Mouse (Mus musculus): ENCODE measurements around the gene Irf2. TPM values are rescaled to one million over a fixed set of nuclear protein-coding genes. Genes with fewer than 3 reads are reported as not detected.

Irf2 gene
- polyA plus RNA-seq, 1 experiment from 2014 or later = 30.6 TPM

- 90% methylated on average over 7 of the region's 7 CpGs for WGBS
- no peak overlapping the region for H3K4me2 ChIP-seq (ENCODE audit: low read length)
- H3K4me3 ChIP-seq (replicated peaks; ENCODE audit: low read depth, low read length) = no peak overlapping the region
Measured at GRCm38 (mm10) chr8:46758131-46758530, 18.6 kb downstream of the Irf2 start.

GRCm38 (mm10) chr8:46758676-46759075, 19.1 kb downstream of the Irf2 start:
- Histone ChIP-seq H3K4me2 (ENCODE audit: low read length) (no peak overlapping the region), H3K36me3 (ENCODE audit: insufficient read depth, low read length) (no peaks in the 10 kb centered on the region), H3K4me3 (replicated peaks; ENCODE audit: low read depth, low read length) (no peak overlapping the region), H3K27ac (no peak overlapping the region), H3K9ac (ENCODE audit: low read depth, low read length) (no peak overlapping the region), H3K9me3 (replicated peaks; ENCODE audit: low read length) (no peaks in the 10 kb centered on the region), H3K4me1 (replicated peaks; ENCODE audit: insufficient read depth, low read length) (0 out of 2 replicates have a peak, but pooled peaks cover 8% of the 10 kb centered on the region), H3K27me3 (ENCODE audit: insufficient read depth, low read length) (no peaks in the 10 kb centered on the region)
- no peak for TF ChIP-seq CTCF (IDR thresholded peaks at IDR 0.05; ENCODE audit: low read depth)
- WGBS = 62% methylated on average over 2 of the region's 2 CpGs
- no peak for ATAC-seq (replicated peaks; ENCODE audit: low FRiP score, low read depth)
- DNase-seq (ENCODE audit: low spot score) = no peak

More at GRCm38 (mm10) chr8:46758131-46758530, 18.6 kb downstream of the Irf2 start:
- ATAC-seq (replicated peaks; ENCODE audit: low FRiP score, low read depth) = no peak
- Histone ChIP-seq H3K4me1 (replicated peaks; ENCODE audit: insufficient read depth, low read length) (0 out of 2 replicates have a peak, but pooled peaks cover 8% of the 10 kb centered on the region), H3K36me3 (ENCODE audit: insufficient read depth, low read length) (no peaks in the 10 kb centered on the region), H3K9ac (ENCODE audit: low read depth, low read length) (no peak overlapping the region), H3K27me3 (ENCODE audit: insufficient read depth, low read length) (no peaks in the 10 kb centered on the region), H3K9me3 (replicated peaks; ENCODE audit: low read length) (no peaks in the 10 kb centered on the region), H3K27ac (no peak overlapping the region)
- TF ChIP-seq CTCF (IDR thresholded peaks at IDR 0.05; ENCODE audit: low read depth) = no peak
- no peak for DNase-seq (ENCODE audit: low spot score)

DNA sequence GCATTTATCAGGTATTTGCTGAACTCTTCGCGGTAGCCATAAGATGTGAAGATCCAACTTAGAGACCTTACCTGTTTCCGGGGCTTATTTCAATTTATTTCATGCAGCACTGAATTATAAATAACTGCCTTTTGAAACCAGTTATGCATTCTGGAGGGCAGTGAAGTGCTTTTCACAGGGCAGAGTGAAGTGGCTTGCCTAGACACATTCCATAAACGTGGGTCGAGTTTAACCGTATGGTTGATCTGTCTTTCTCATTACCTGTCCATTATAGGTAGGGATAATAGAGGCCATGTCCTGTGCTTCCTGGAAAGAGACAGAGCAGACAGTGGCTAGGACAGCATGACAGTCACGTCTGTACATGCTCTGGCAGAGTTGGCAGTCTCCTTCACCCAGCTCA, 20.0 kb downstream of the Irf2 start:
- ATAC-seq (replicated peaks; ENCODE audit: low FRiP score, low read depth) = no peak
- Histone ChIP-seq H3K4me1 (replicated peaks; ENCODE audit: insufficient read depth, low read length) (0 out of 2 replicates have a peak, but pooled peaks cover 8% of the 10 kb centered on the region), H3K36me3 (ENCODE audit: insufficient read depth, low read length) (no peaks in the 10 kb centered on the region), H3K4me2 (ENCODE audit: low read length) (no peak overlapping the region), H3K9me3 (replicated peaks; ENCODE audit: low read length) (no peaks in the 10 kb centered on the region), H3K4me3 (replicated peaks; ENCODE audit: low read depth, low read length) (no peak overlapping the region), H3K27me3 (ENCODE audit: insufficient read depth, low read length) (no peaks in the 10 kb centered on the region), H3K27ac (no peak overlapping the region), H3K9ac (ENCODE audit: low read depth, low read length) (no peak overlapping the region)
- TF ChIP-seq CTCF (IDR thresholded peaks at IDR 0.05; ENCODE audit: low read depth) = no peak
- WGBS = 91% methylated on average over 7 of the region's 7 CpGs
- no peak for DNase-seq (ENCODE audit: low spot score)

DNA sequence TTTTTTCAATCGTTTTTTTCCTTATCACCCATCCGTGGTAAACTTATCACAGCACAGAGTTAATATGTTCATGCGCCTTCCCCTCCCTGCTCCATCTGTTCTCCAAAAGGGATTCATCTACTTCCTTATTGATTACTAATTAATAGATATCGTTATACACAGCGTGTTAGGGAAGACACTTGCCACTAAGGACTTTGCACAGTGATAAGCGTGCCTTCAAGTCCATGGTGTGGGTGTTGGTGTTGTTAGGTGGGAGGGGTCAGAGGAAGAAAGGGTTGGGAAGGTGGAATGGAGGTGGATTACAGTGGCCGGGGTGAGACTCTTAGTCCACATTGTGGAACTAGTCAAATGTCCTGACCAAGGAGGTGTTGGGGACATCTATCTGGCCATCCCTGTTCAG, 21.2 kb downstream of the Irf2 start:
- Histone ChIP-seq H3K4me3 (replicated peaks; ENCODE audit: low read depth, low read length) (no peak overlapping the region), H3K27ac (no peak overlapping the region), H3K9ac (ENCODE audit: low read depth, low read length) (no peak overlapping the region), H3K9me3 (replicated peaks; ENCODE audit: low read length) (no peaks in the 10 kb centered on the region), H3K4me1 (replicated peaks; ENCODE audit: insufficient read depth, low read length) (0 out of 2 replicates have a peak, but pooled peaks cover 8% of the 10 kb centered on the region), H3K4me2 (ENCODE audit: low read length) (no peak overlapping the region), H3K27me3 (ENCODE audit: insufficient read depth, low read length) (no peaks in the 10 kb centered on the region), H3K36me3 (ENCODE audit: insufficient read depth, low read length) (no peaks in the 10 kb centered on the region)
- ATAC-seq (replicated peaks; ENCODE audit: low FRiP score, low read depth) (no peak), DNase-seq (ENCODE audit: low spot score) (no peak)
- WGBS = 90% methylated on average over 7 of the region's 7 CpGs
- TF ChIP-seq CTCF (IDR thresholded peaks at IDR 0.05; ENCODE audit: low read depth) = no peak

GRCm38 (mm10) chr8:46761454-46761853, 21.9 kb downstream of the Irf2 start:
- Histone ChIP-seq H3K9me3 (replicated peaks; ENCODE audit: low read length) (no peaks in the 10 kb centered on the region), H3K27me3 (ENCODE audit: insufficient read depth, low read length) (no peaks in the 10 kb centered on the region), H3K4me1 (replicated peaks; ENCODE audit: insufficient read depth, low read length) (0 out of 2 replicates have a peak, but pooled peaks cover 3% of the 10 kb centered on the region), H3K36me3 (ENCODE audit: insufficient read depth, low read length) (no peaks in the 10 kb centered on the region), H3K27ac (no peak overlapping the region), H3K9ac (ENCODE audit: low read depth, low read length) (no peak overlapping the region), H3K4me2 (ENCODE audit: low read length) (no peak overlapping the region), H3K4me3 (replicated peaks; ENCODE audit: low read depth, low read length) (no peak overlapping the region)
- 76% methylated on average over 6 of the region's 6 CpGs for WGBS
- ATAC-seq (replicated peaks; ENCODE audit: low FRiP score, low read depth) (no peak), DNase-seq (ENCODE audit: low spot score) (no peak)
- no peak for TF ChIP-seq CTCF (IDR thresholded peaks at IDR 0.05; ENCODE audit: low read depth)

DNA sequence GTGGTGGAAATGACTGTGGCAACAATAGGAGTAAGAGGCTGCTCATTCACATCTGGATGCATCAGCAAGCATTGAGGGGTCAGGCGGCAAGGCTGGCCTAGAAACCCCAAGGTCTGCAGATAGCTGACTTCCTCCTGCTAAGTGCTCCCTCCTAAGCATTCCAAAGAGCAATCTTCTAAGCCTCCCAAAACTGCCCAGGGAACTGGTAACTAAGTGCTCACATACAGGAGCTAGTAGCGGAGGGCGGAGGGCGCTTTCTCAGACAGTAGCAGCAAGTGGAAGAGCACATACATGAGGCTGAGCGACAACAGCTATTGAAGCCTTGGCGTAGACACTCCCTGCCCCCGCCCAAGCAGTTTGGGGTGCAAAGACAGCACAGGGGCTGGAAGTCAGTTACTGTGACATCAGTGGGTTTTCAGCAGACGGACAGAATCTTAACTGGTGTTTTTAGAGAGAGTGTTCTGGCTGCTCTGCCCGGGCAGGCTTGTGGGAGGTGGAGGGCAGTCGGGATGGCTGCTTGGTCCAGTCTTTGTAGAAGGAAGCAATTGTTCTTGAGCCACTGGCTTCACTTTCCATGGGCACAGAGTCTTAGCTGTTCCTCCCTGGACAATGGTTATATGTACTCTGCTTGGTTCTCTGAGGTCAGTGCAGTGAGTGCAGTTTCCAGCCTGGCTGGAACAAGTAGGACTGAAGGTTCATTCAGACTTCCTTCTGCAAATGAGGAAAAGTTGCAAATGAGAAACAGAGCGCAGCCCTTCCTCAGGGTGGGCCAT, 30.1 kb downstream of the Irf2 start:
- DNase-seq (ENCODE audit: low spot score) = no peak
- TF ChIP-seq CTCF (IDR thresholded peaks at IDR 0.05; ENCODE audit: low read depth) = no peak

More for the DNA sequence above, 30.1 kb downstream of the Irf2 start:
- ATAC-seq (replicated peaks; ENCODE audit: low FRiP score, low read depth) = no peak
- Histone ChIP-seq H3K9ac (ENCODE audit: low read depth, low read length) (no peak overlapping the region), H3K4me2 (ENCODE audit: low read length) (no peak overlapping the region), H3K27ac (0 out of 2 replicates have a peak overlapping the region, but pooled peaks have one; percentile 19), H3K36me3 (ENCODE audit: insufficient read depth, low read length) (no peaks in the 10 kb centered on the region; the same call in 1 of the 2 replicates), H3K4me3 (replicated peaks; ENCODE audit: low read depth, low read length) (no peak overlapping the region), H3K27me3 (ENCODE audit: insufficient read depth, low read length) (no peaks in the 10 kb centered on the region), H3K9me3 (replicated peaks; ENCODE audit: low read length) (no peaks in the 10 kb centered on the region), H3K4me1 (replicated peaks; ENCODE audit: insufficient read depth, low read length) (peaks cover 7% of the 10 kb centered on the region; the same call in 1 of the 2 replicates)
- WGBS = 75% methylated on average over 11 of the region's 11 CpGs
